ENCODE assay signal across 8 mouse cellular contexts in genomic region chr4:58253410-58253809, GRCm38 (mm10). TPM values are rescaled to one million over a fixed set of nuclear protein-coding genes. Genes with fewer than 3 reads are reported as not detected.
DNase-seq lines count a peak whose midpoint lies in the region; ATAC-seq and TF ChIP-seq lines count a peak whose summit lies in the region.

No protein-coding gene starts in this region.

- no peak overlapping the region for H3K4me3 ChIP-seq in gastrocnemius, adult 2 months
- no peak overlapping the region for H3K4me3 ChIP-seq in neural tube, embryonic 13.5 days
- H3K4me3 ChIP-seq in neural tube, embryonic 15.5 days (replicated peaks): no peak overlapping the region

- no peak overlapping the region for H3K4me2 ChIP-seq in neural tube, embryonic 13.5 days
- H3K4me2 ChIP-seq in neural tube, embryonic 15.5 days: no peak overlapping the region

- no peaks in the 10 kb centered on the region for H3K27me3 ChIP-seq in neural tube, embryonic 13.5 days
- no peaks in the 10 kb centered on the region for H3K27me3 ChIP-seq in neural tube, embryonic 15.5 days (replicated peaks)

- intact Hi-C loops in gastrocnemius, adult 2 months (cut with DNase I): loop anchor here (10.0 kb wide), 2 partner anchors 169 to 349 kb away; no protein-coding TSS in a partner anchor
- intact Hi-C loops in heart, postnatal 36 days (cut with DNase I): loop anchor here (1.0 to 10.0 kb wide), 2 partner anchors 171 to 329 kb away; no protein-coding TSS in a partner anchor

- H3K36me3 ChIP-seq in neural tube, embryonic 13.5 days: no peaks in the 10 kb centered on the region
- no peaks in the 10 kb centered on the region for H3K36me3 ChIP-seq in neural tube, embryonic 15.5 days

- DNase-seq in gastrocnemius, adult 2 months: no peak
- no peak for DNase-seq in gastrocnemius, adult 8-10 months (ENCODE audit: low spot score in 2 of 2)
- DNase-seq in c-Kit-positive CD71-positive TER-119-positive erythroid progenitor cells, embryonic 14.5 days (ENCODE audit: low spot score): peak; percentile 6
- DNase-seq in heart, postnatal 36 days: peak; percentile 28 to 38
- peak; percentile 67 for DNase-seq in mesoderm, embryonic 11.5 days (ENCODE audit: low read depth, low spot score)
- DNase-seq in spleen, adult 18-20 months: no peak

- 0 out of 2 replicates have a peak, but pooled peaks have one; percentile 65 for ATAC-seq in neural tube, embryonic 13.5 days (ENCODE audit: low read depth)
- no peak for ATAC-seq in neural tube, embryonic 15.5 days (ENCODE audit: low FRiP score)

- no peak overlapping the region for H3K9ac ChIP-seq in neural tube, embryonic 13.5 days
- H3K9ac ChIP-seq in neural tube, embryonic 15.5 days (replicated peaks): no peak overlapping the region

- no peaks in the 10 kb centered on the region for H3K4me1 ChIP-seq in neural tube, embryonic 13.5 days (replicated peaks)
- H3K4me1 ChIP-seq in neural tube, embryonic 15.5 days: no peaks in the 10 kb centered on the region

- peak; percentile 57 for TF ChIP-seq CTCF in gastrocnemius, adult 2 months (IDR thresholded peaks at IDR 0.05)

- H3K9me3 ChIP-seq in neural tube, embryonic 13.5 days: no peaks in the 10 kb centered on the region
- no peaks in the 10 kb centered on the region for H3K9me3 ChIP-seq in neural tube, embryonic 15.5 days (replicated peaks)

- 40% methylated on average over 5 of the region's 5 CpGs for WGBS in neural tube, embryonic 13.5 days
- 46% methylated on average over 5 of the region's 5 CpGs for WGBS in neural tube, embryonic 15.5 days

- no peak overlapping the region for H3K27ac ChIP-seq in gastrocnemius, adult 2 months
- H3K27ac ChIP-seq in neural tube, embryonic 13.5 days (replicated peaks): no peak overlapping the region
- H3K27ac ChIP-seq in neural tube, embryonic 15.5 days (replicated peaks): no peak overlapping the region

RNA-seq across cellular contexts. Expression of gene Musk, which starts 32.4 kb away (rescaled TPM):
- total RNA-seq in gastrocnemius, adult 2 months (2021): 10 to 100 TPM; 20.4 to 66.6 TPM
- 10 to 100 TPM; 26.9 to 58.0 (median 40.6) TPM for total RNA-seq in gastrocnemius, adult 8-10 months (2022)
- 0.57 and 1.1 TPM in 2 replicates for polyA plus RNA-seq in neural tube, embryonic 13.5 days (2015; fragmentation: Nextera tagmentation; extraction: Ambion mirVana)
- polyA plus RNA-seq in neural tube, embryonic 15.5 days (2015; fragmentation: Nextera tagmentation; extraction: Ambion mirVana): 0.42 and 0.50 TPM in 2 replicates
- total RNA-seq in heart, postnatal 36 days (2021): under 1 TPM; 0.69 to 0.92 TPM

RNA-seq across cellular contexts. Expression of gene Svep1, which starts 46.8 kb away (rescaled TPM):
- 1 to 10 TPM; 5.1 to 7.5 TPM for total RNA-seq in gastrocnemius, adult 2 months (2021)
- total RNA-seq in gastrocnemius, adult 8-10 months (2022): 1 to 10 TPM; 3.3 to 6.4 (median 4.0) TPM
- polyA plus RNA-seq in neural tube, embryonic 13.5 days (2015; fragmentation: Nextera tagmentation; extraction: Ambion mirVana): 0.56 and 1.2 TPM in 2 replicates
- 0.90 and 1.7 TPM in 2 replicates for polyA plus RNA-seq in neural tube, embryonic 15.5 days (2015; fragmentation: Nextera tagmentation; extraction: Ambion mirVana)
- total RNA-seq in heart, postnatal 36 days (2021): 1 to 10 TPM; 6.2 to 6.4 TPM

Comparison
In these comparisons a context has a peak if more than half of its experiments do, and no peak if none do; other contexts are left out.
1. DNase-seq: peak in c-Kit-positive CD71-positive TER-119-positive erythroid progenitor cells, embryonic 14.5 days (single experiment), heart, postnatal 36 days (2 of 2) and mesoderm, embryonic 11.5 days (single experiment); none in gastrocnemius, adult 2 months (single experiment), gastrocnemius, adult 8-10 months (0 of 2) and spleen, adult 18-20 months (0 of 2).
2. RNA of gene Musk, which starts 32.4 kb away (total RNA-seq): 20.4 to 66.6 TPM in gastrocnemius, adult 2 months and 26.9 to 58.0 TPM in gastrocnemius, adult 8-10 months; 0.69 to 0.92 TPM in heart, postnatal 36 days; every median in the first group is over 10 times any median in the second.